Mouse (Mus musculus): ENCODE data around the gene Ift22. TPM values are rescaled to one million over a fixed set of nuclear protein-coding genes. Genes with fewer than 3 reads are reported as not detected.

Gene Ift22
- polyA plus RNA-seq, 1 experiment from 2014 or later = 73.2 TPM

DNA sequence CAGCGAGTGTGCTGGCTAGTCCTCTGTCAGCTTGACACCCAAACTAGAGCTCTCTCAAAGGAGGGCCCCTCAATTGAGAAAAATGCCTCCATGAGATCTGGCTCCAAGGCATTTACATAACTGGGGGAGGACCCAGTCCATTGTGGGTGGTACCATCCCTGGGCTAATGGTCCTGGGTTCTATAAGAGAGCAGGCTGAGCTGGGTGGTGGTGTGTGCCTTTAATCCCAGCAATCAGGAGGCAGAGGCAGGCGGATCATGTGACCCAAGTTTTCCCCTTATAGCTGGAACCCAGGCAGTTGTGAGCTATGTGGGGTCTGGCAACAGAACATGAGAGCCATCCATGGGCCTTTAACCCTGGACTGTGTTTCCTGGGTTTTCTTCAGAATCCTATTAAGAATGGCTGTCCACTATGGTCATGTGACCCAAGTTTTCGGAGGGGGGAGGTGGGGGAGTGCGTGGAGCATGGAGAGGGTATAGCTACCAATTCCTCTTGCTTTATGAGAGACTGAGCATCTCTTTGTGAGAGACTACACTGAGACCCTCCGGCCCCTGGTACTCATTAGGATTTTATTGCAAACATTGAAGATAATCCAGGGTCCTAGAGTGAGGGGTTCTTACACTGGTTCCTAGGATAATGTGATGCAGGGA is 53.5 kb downstream of the Ift22 start:
- no peak for DNase-seq (ENCODE audit: low read depth, low spot score)
- CTCF ChIA-PET = interaction anchor here (0.9 to 2.6 kb wide), 8 partner anchors 9 to 147 kb away, joined by 3 to 37 read pairs (median 4); partner anchors contain the start of gene Fis1
- no peak for TF ChIP-seq CTCF (IDR thresholded peaks at IDR 0.05)
- POLR2A ChIA-PET = interaction anchor here (0.7 to 2.1 kb wide), 2 partner anchors 9 to 635 kb away, joined by 3 to 15 read pairs; partner anchors contain the start of gene Fis1
- in situ Hi-C loops (cut with MboI; ENCODE audit: low pct_unique_long_range_greater_than_20kb) = no loop called here
- H3K27me3 ChIP-seq = no peaks in the 10 kb centered on the region
- no peak for ATAC-seq

GRCm38 (mm10) chr5:136961983-136962461 is 54.1 kb downstream of the Ift22 start:
- ChIA-PET CTCF (interaction anchor here (0.9 to 2.6 kb wide), 12 partner anchors 9 to 146 kb away, joined by 3 to 37 read pairs (median 4); partner anchors contain the start of gene Fis1), POLR2A (interaction anchor here (0.7 to 2.1 kb wide), 6 partner anchors 9 to 636 kb away, joined by 3 to 15 read pairs (median 4); partner anchors contain the start of genes Fis1 and Trim56)
- in situ Hi-C loops (cut with MboI; ENCODE audit: low pct_unique_long_range_greater_than_20kb) = no loop called here
- no peak for TF ChIP-seq CTCF (IDR thresholded peaks at IDR 0.05)
- no peaks in the 10 kb centered on the region for H3K27me3 ChIP-seq
- DNase-seq (ENCODE audit: low read depth, low spot score) (peak; percentile 88), ATAC-seq (peak; percentile 73)

GRCm38 (mm10) chr5:136962501-136962900 is 54.6 kb downstream of the Ift22 start:
- no peak for DNase-seq (ENCODE audit: low read depth, low spot score)
- no peaks in the 10 kb centered on the region for H3K27me3 ChIP-seq
- in situ Hi-C loops (cut with MboI; ENCODE audit: low pct_unique_long_range_greater_than_20kb) = no loop called here
- ATAC-seq = peak; percentile 45
- no peak for TF ChIP-seq CTCF (IDR thresholded peaks at IDR 0.05)
- ChIA-PET POLR2A (interaction anchor here (0.8 to 2.1 kb wide), 6 partner anchors 10 to 153 kb away, joined by 3 to 15 read pairs (median 4); partner anchors contain the start of genes Fis1, Plod3 and Trim56), CTCF (interaction anchor here (0.9 to 2.6 kb wide), 14 partner anchors 8 to 146 kb away, joined by 3 to 37 read pairs (median 4); partner anchors contain the start of gene Fis1)

GRCm38 (mm10) chr5:136962966-136963540 is 55.1 kb downstream of the Ift22 start:
- DNase-seq (ENCODE audit: low read depth, low spot score) = no peak
- ChIA-PET CTCF (interaction anchor here (0.9 to 2.6 kb wide), 10 partner anchors 8 to 143 kb away, joined by 3 to 37 read pairs (median 6); partner anchors contain the start of gene Fis1), POLR2A (interaction anchor here (0.8 to 2.1 kb wide), 5 partner anchors 11 to 153 kb away, joined by 3 to 15 read pairs (median 4); partner anchors contain the start of genes Fis1, Plod3 and Trim56)
- H3K27me3 ChIP-seq = no peaks in the 10 kb centered on the region
- TF ChIP-seq CTCF (IDR thresholded peaks at IDR 0.05) = no peak
- ATAC-seq = no peak
- in situ Hi-C loops (cut with MboI; ENCODE audit: low pct_unique_long_range_greater_than_20kb) = no loop called here

Other genes with a start within 250 kb of the Ift22 start
- not detected for gene Myl10, start 215.0 kb upstream of the Ift22 start, polyA plus RNA-seq (2021)
- gene Col26a1, start 24.9 kb upstream of the Ift22 start, polyA plus RNA-seq (2021) = 0.09 TPM
- 280 TPM for gene Fis1, start 45.1 kb downstream of the Ift22 start, polyA plus RNA-seq (2021)
- gene Cldn15, start 58.5 kb downstream of the Ift22 start, polyA plus RNA-seq (2021) = 0.22 TPM
- 202 TPM for gene Plod3, start 78.9 kb downstream of the Ift22 start, polyA plus RNA-seq (2021)
- 99.6 TPM for gene Znhit1, start 79.9 kb downstream of the Ift22 start, polyA plus RNA-seq (2021)
- 0.89 TPM for gene Vgf, start 118.2 kb downstream of the Ift22 start, polyA plus RNA-seq (2021)
- 240 TPM for gene Ap1s1, start 138.0 kb downstream of the Ift22 start, polyA plus RNA-seq (2021)
- 151 TPM for gene Serpine1, start 164.1 kb downstream of the Ift22 start, polyA plus RNA-seq (2021)
- 35.6 TPM for gene Trim56, start 208.1 kb downstream of the Ift22 start, polyA plus RNA-seq (2021)
- gene Muc3, start 241.2 kb downstream of the Ift22 start, polyA plus RNA-seq (2021) = not detected